Mouse (Mus musculus) stomach, embryonic 15.5 days (tissue): ENCODE measurements at regions not wholly inside any gene's neighbourhood (a gene's known extent, or its start where the extent isn't known, plus 50 kb on each side); places are given as distances from the start of the nearest gene placed in this dataset.

ENCODE experiments used
- ATAC-seq: fragments of 200-750 bp; cut with Nextera tagmentation; 2 replicates; pipeline ENCODE4 v1.8.0; 2017; ENCODE audit warnings: low read depth, moderate number of reproducible peaks, moderate TSS enrichment; ENCODE audit not compliant: insufficient read depth, low FRiP score
- H3K27ac ChIP-seq: fragments of 300-500 bp; sonication (generic); 2 replicates; pipeline ENCODE4 v1.5.1; 2015; ENCODE audit warnings: mild to moderate bottlenecking, inconsistent platforms
- H3K27me3 ChIP-seq: fragments of 300-500 bp; sonication (generic); replicated peaks from 2 replicates; pipeline ENCODE4 v1.6.1; 2015; ENCODE audit warnings: inconsistent platforms
- H3K36me3 ChIP-seq: fragments of 300-500 bp; sonication (generic); 2 replicates; pipeline ENCODE4 v1.6.1; 2015; ENCODE audit warnings: inconsistent platforms
- H3K4me1 ChIP-seq: fragments of 300-500 bp; sonication (generic); 2 replicates; pipeline ENCODE4 v1.6.1; 2015; ENCODE audit warnings: inconsistent platforms
- H3K4me2 ChIP-seq: fragments of 300-500 bp; sonication (generic); 2 replicates; pipeline ENCODE4 v1.6.1; 2015; ENCODE audit warnings: mild to moderate bottlenecking, inconsistent platforms
- H3K4me3 ChIP-seq: fragments of 300-500 bp; sonication (generic); replicated peaks from 2 replicates; pipeline ENCODE4 v1.5.1; 2015; ENCODE audit warnings: inconsistent platforms
- H3K9ac ChIP-seq: fragments of 300-500 bp; sonication (generic); 2 replicates; pipeline ENCODE4 v1.6.1; 2015; ENCODE audit warnings: inconsistent platforms
- H3K9me3 ChIP-seq: fragments of 300-500 bp; sonication (generic); 2 replicates; pipeline ENCODE4 v1.6.1; 2016; ENCODE audit warnings: inconsistent platforms
- WGBS: fragments of 180-500 bp; shearing (Covaris S2); methylation state at CpG from one replicate; pipeline ENCODE4 v1.1.7; 2015; 5-methylcytosine and 5-hydroxymethylcytosine counted together

GRCm38 (mm10) chr14:113566885-113567284 is 252.5 kb downstream of the Tpm3-rs7 start:
- Histone ChIP-seq H3K36me3 (no peaks in the 10 kb centered on the region), H3K4me2 (no peak overlapping the region), H3K9me3 (no peaks in the 10 kb centered on the region), H3K9ac (no peak overlapping the region), H3K4me1 (no peaks in the 10 kb centered on the region), H3K27me3 (no peaks in the 10 kb centered on the region), H3K27ac (no peak overlapping the region), H3K4me3 (no peak overlapping the region)
- no peak for ATAC-seq
- WGBS: 84% methylated on average over 1 of the region's 1 CpGs

GRCm38 (mm10) chr14:113590811-113591210 is 276.4 kb downstream of the Tpm3-rs7 start:
- Histone ChIP-seq H3K4me3 (no peak overlapping the region), H3K27me3 (no peaks in the 10 kb centered on the region), H3K4me1 (no peaks in the 10 kb centered on the region), H3K27ac (no peak overlapping the region), H3K9ac (no peak overlapping the region), H3K4me2 (no peak overlapping the region), H3K36me3 (no peaks in the 10 kb centered on the region), H3K9me3 (no peaks in the 10 kb centered on the region)
- ATAC-seq: peak; percentile 56; the same call in 1 of the 2 replicates
- 48% methylated on average over 5 of the region's 5 CpGs for WGBS

GRCm38 (mm10) chr14:113627115-113627514 is 312.7 kb downstream of the Tpm3-rs7 start:
- Histone ChIP-seq H3K27ac (no peak overlapping the region), H3K9me3 (no peaks in the 10 kb centered on the region), H3K4me2 (no peak overlapping the region), H3K4me3 (no peak overlapping the region), H3K4me1 (no peaks in the 10 kb centered on the region), H3K36me3 (no peaks in the 10 kb centered on the region), H3K27me3 (no peaks in the 10 kb centered on the region), H3K9ac (no peak overlapping the region)
- 69% methylated on average over 2 of the region's 2 CpGs for WGBS
- no peak for ATAC-seq

GRCm38 (mm10) chr14:113651296-113651695 is 336.9 kb downstream of the Tpm3-rs7 start:
- Histone ChIP-seq H3K4me2 (no peak overlapping the region), H3K36me3 (no peaks in the 10 kb centered on the region), H3K27ac (no peak overlapping the region), H3K4me3 (no peak overlapping the region), H3K27me3 (no peaks in the 10 kb centered on the region), H3K4me1 (no peaks in the 10 kb centered on the region), H3K9me3 (no peaks in the 10 kb centered on the region), H3K9ac (no peak overlapping the region)
- WGBS: 46% methylated on average over 5 of the region's 5 CpGs
- no peak for ATAC-seq

GRCm38 (mm10) chr14:113656864-113657263 is 342.5 kb downstream of the Tpm3-rs7 start:
- no peak for ATAC-seq

GRCm38 (mm10) chr14:113668660-113669059 is 354.3 kb downstream of the Tpm3-rs7 start:
- Histone ChIP-seq H3K9me3 (no peaks in the 10 kb centered on the region), H3K36me3 (no peaks in the 10 kb centered on the region), H3K27ac (no peak overlapping the region), H3K9ac (no peak overlapping the region), H3K4me2 (no peak overlapping the region), H3K27me3 (no peaks in the 10 kb centered on the region), H3K4me3 (no peak overlapping the region), H3K4me1 (no peaks in the 10 kb centered on the region)
- ATAC-seq: no peak
- 91% methylated on average over 1 of the region's 1 CpGs for WGBS

More at GRCm38 (mm10) chr14:113656864-113657263, 342.5 kb downstream of the Tpm3-rs7 start:
- Histone ChIP-seq H3K36me3 (no peaks in the 10 kb centered on the region), H3K4me1 (no peaks in the 10 kb centered on the region), H3K9me3 (no peaks in the 10 kb centered on the region), H3K4me3 (no peak overlapping the region), H3K9ac (no peak overlapping the region), H3K27ac (no peak overlapping the region), H3K27me3 (no peaks in the 10 kb centered on the region), H3K4me2 (no peak overlapping the region)
- 58% methylated on average over 1 of the region's 1 CpGs for WGBS

- Histone ChIP-seq H3K27me3 (no peaks in the 10 kb centered on the region), H3K4me1 (no peaks in the 10 kb centered on the region), H3K9ac (no peak overlapping the region), H3K4me3 (no peak overlapping the region), H3K27ac (no peak overlapping the region), H3K36me3 (no peaks in the 10 kb centered on the region), H3K4me2 (no peak overlapping the region), H3K9me3 (no peaks in the 10 kb centered on the region)
- ATAC-seq: no peak
- 88% methylated on average over 2 of the region's 2 CpGs for WGBS
Observed at GRCm38 (mm10) chr14:113669386-113669785, 355.0 kb downstream of the Tpm3-rs7 start.

GRCm38 (mm10) chr14:113710953-113711352 is 396.5 kb downstream of the Tpm3-rs7 start:
- H3K27ac ChIP-seq: no peak overlapping the region
- no peaks in the 10 kb centered on the region for H3K4me1 ChIP-seq
- no peak for ATAC-seq
- H3K9ac ChIP-seq: no peak overlapping the region
- H3K9me3 ChIP-seq: no peaks in the 10 kb centered on the region
- 68% methylated on average over 2 of the region's 2 CpGs for WGBS
- H3K4me2 ChIP-seq: no peak overlapping the region
- no peaks in the 10 kb centered on the region for H3K36me3 ChIP-seq
- H3K27me3 ChIP-seq: no peaks in the 10 kb centered on the region
- no peak overlapping the region for H3K4me3 ChIP-seq
